Mouse (Mus musculus) erythroblast, embryonic 14.5 days (primary cell): ENCODE measurements around the gene Atp5c1.

Experiments
- GATA1 ChIP-seq: IDR thresholded peaks from 2 replicates; pipeline ENCODE4 v1.6.1; 2012; ENCODE audit warnings: low read length, inconsistent platforms, mixed read lengths
- TAL1 ChIP-seq: IDR thresholded peaks from 3 replicates; pipeline ENCODE4 v1.6.1; 2012; ENCODE audit warnings: low read length, inconsistent platforms, mixed read lengths

DNA sequence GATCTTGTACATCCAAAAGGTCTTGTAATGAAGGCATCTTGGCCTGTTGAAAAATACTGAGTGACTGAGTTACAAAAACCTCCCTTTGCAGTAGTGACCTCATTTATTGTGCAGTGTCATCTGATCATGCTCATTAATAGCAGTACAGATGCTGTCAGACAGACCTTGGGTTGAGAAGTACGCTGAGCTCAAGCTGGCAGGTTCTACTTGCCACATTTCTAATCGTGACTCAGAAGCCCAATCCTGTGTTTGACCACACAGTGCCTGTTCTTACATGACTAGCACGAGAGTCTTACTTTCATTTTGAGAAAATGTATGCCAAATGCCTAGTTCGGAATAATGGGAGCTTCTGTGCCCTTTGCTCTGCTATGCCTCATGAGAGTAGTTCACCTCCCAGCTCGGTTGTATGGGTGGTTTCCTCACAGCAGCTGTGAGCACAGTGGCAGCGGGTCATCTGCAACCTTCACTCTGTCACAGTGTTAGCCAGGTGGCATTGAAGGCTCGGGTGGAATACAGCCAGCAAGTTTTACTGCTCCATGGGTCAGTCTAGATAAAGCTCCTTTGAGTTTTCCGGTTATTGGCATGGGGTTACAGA is 7.0 kb upstream of the Atp5c1 start:
- TF ChIP-seq GATA1: no peak
- no peak for TF ChIP-seq TAL1
